Mouse (Mus musculus): ENCODE measurements around the gene Vegfb.

DNA sequence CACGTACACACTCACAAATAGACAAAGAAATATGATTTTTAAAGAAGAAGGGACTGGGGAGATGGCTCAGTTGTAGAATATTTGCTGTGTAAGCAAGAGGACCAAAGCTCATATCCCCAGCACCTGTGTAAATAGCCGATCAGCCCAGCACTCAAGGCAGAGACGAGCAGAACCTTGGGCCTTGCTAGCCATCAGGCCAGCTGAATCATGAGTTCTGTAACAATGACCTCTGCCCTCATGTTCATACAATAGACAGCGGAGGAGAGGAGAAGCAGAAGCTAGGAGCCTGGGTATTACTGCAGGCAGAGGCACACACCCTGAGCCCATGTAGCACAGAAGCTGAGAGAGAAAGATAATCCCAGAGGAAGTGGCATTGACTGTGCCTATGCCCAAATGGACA, 25.0 kb upstream of the Vegfb start:
- TF ChIP-seq ZNF384 (IDR thresholded peaks at IDR 0.05; ENCODE audit: low read depth, low read length) (no peak), MAFK (IDR thresholded peaks at IDR 0.05; ENCODE audit: insufficient read depth, low read depth, low read length) (no peak)
